Comparison of ENCODE assay signal across 17 mouse cellular contexts in genomic region chr10:127985601-127986000, GRCm38 (mm10). TPM values are rescaled to one million over a fixed set of nuclear protein-coding genes. Genes with fewer than 3 reads are reported as not detected.
A peak's percentile ranks its signal among the peaks of the same experiment; 100 is the strongest.
DNase-seq lines count a peak whose midpoint lies in the region; ATAC-seq and TF ChIP-seq lines count a peak whose summit lies in the region.
"Had no signal": no experiment of that assay in that cellular context is flagged by ENCODE, and none has a peak within 500 bp of the region (broad histone marks: within the 10 kb centered on the region; RNA-seq: fewer than 3 reads in every experiment).

No protein-coding gene starts in this region.

- no peaks in the 10 kb centered on the region for H3K36me3 ChIP-seq in forebrain, postnatal 0 days (ENCODE audit: insufficient read depth)
- no peaks in the 10 kb centered on the region for H3K36me3 ChIP-seq in midbrain, embryonic 12.5 days

- H3K9ac ChIP-seq in forebrain, postnatal 0 days: no peak overlapping the region
- H3K9ac ChIP-seq in midbrain, embryonic 12.5 days (replicated peaks): no peak overlapping the region

- H3K27ac ChIP-seq in left cerebral cortex, adult 2 months: no peak overlapping the region
- no peak overlapping the region for H3K27ac ChIP-seq in forebrain, postnatal 0 days (ENCODE audit: low read depth, low read length)
- H3K27ac ChIP-seq in midbrain, embryonic 12.5 days (replicated peaks): peak overlapping the region; percentile 75

- intact Hi-C loops in left cerebral cortex, postnatal 4 days (cut with DNase I): no loop called here
- intact Hi-C loops in left cerebral cortex, adult 2 months (cut with DNase I): no loop called here

- H3K27me3 ChIP-seq in forebrain, postnatal 0 days (ENCODE audit: insufficient read depth, low read length): no peaks in the 10 kb centered on the region
- H3K27me3 ChIP-seq in midbrain, embryonic 12.5 days: no peaks in the 10 kb centered on the region

- no peak for TF ChIP-seq CTCF in left cerebral cortex, adult 2 months (IDR thresholded peaks at IDR 0.05)
- no peak for TF ChIP-seq CTCF in forebrain, postnatal 0 days (IDR thresholded peaks at IDR 0.05; ENCODE audit: low read depth)

- no peak overlapping the region for H3K4me2 ChIP-seq in forebrain, postnatal 0 days (ENCODE audit: low read depth)
- peak overlapping the region; percentile 28 for H3K4me2 ChIP-seq in midbrain, embryonic 12.5 days (replicated peaks)

- peak; percentile 3 for DNase-seq in left cerebral cortex, postnatal 4 days
- DNase-seq in left cerebral cortex, adult 2 months (ENCODE audit: extremely low spot score in 1 of 2, low spot score in 2 of 2): no peak
- DNase-seq in embryo, embryonic 10.5 days (ENCODE audit: low spot score): peak; percentile 68
- no peak for DNase-seq in forebrain, postnatal 0 days
- DNase-seq in cerebellum, postnatal 36 days: no peak
- no peak for DNase-seq in thymus, postnatal 10 days (ENCODE audit: low spot score in 2 of 2)
- DNase-seq in left cerebral cortex, adult 11 months (ENCODE audit: low spot score): no peak
- DNase-seq: cerebellum, adult 18-20 months; kidney, adult 2 months; lung, postnatal 36 days; right cerebral cortex, postnatal 25 days had no signal

- no peak overlapping the region for H3K4me3 ChIP-seq in left cerebral cortex, adult 2 months
- H3K4me3 ChIP-seq in forebrain, postnatal 0 days (ENCODE audit: low read depth, low read length): no peak overlapping the region
- H3K4me3 ChIP-seq in midbrain, embryonic 12.5 days: no peak overlapping the region
- H3K4me3 ChIP-seq: erythroblast, embryonic 14.5 days had no signal

- H3K9me3 ChIP-seq in forebrain, postnatal 0 days (ENCODE audit: low read length): no peaks in the 10 kb centered on the region
- no peaks in the 10 kb centered on the region for H3K9me3 ChIP-seq in midbrain, embryonic 12.5 days

- WGBS in forebrain, postnatal 0 days: 8% methylated on average over 8 of the region's 8 CpGs
- 9% methylated on average over 8 of the region's 8 CpGs for WGBS in midbrain, embryonic 12.5 days

- no peaks in the 10 kb centered on the region for H3K4me1 ChIP-seq in forebrain, postnatal 0 days (ENCODE audit: insufficient read depth)
- H3K4me1 ChIP-seq in midbrain, embryonic 12.5 days: peaks cover 20% of the 10 kb centered on the region

- ATAC-seq in forebrain, postnatal 0 days: peak; percentile 12; the same call in 1 of the 2 replicates
- peak; percentile 73 for ATAC-seq in midbrain, embryonic 12.5 days (ENCODE audit: low FRiP score, low read depth)

RNA-seq across cellular contexts. Expression of gene Hsd17b6, which starts 21.8 kb away (rescaled TPM):
- not detected for total RNA-seq in left cerebral cortex, postnatal 4 days (2021)
- total RNA-seq in left cerebral cortex, adult 2 months (2021): not detected
- not detected in 2 replicates for total RNA-seq in forebrain, postnatal 0 days (2014; rRNA removed)
- polyA plus RNA-seq in forebrain, postnatal 0 days (2015; fragmentation: Nextera tagmentation; extraction: Ambion mirVana): not detected in 2 replicates
- not detected in 2 replicates for polyA plus RNA-seq in midbrain, embryonic 12.5 days (2016; fragmentation: Nextera tagmentation; extraction: Ambion mirVana)
- total RNA-seq: monocyte, adult 5-6 weeks had no signal
- polyA plus RNA-seq: erythroblast, embryonic 14.5 days; gonadal fat pad, adult 2 months; heart, embryonic 14.5 days; kidney, adult 2 months; limb, embryonic 14.5 days had no signal

RNA-seq across cellular contexts. Expression of gene Prim1, which starts 29.4 kb away (rescaled TPM):
- 10 to 100 TPM; 19.9 to 23.8 TPM for total RNA-seq in left cerebral cortex, postnatal 4 days (2021)
- 1 to 10 TPM; 7.9 to 8.1 TPM for total RNA-seq in left cerebral cortex, adult 2 months (2021)
- total RNA-seq in forebrain, postnatal 0 days (2014; rRNA removed): 22.9 and 33.2 TPM in 2 replicates
- 35.5 and 37.3 TPM in 2 replicates for polyA plus RNA-seq in forebrain, postnatal 0 days (2015; fragmentation: Nextera tagmentation; extraction: Ambion mirVana)
- polyA plus RNA-seq in midbrain, embryonic 12.5 days (2016; fragmentation: Nextera tagmentation; extraction: Ambion mirVana): 72.6 and 76.9 TPM in 2 replicates

RNA-seq across cellular contexts. Expression of gene Naca, which starts 49.8 kb away (rescaled TPM):
- 100 to 1,000 TPM; 481 to 496 TPM for total RNA-seq in left cerebral cortex, postnatal 4 days (2021)
- total RNA-seq in left cerebral cortex, adult 2 months (2021): 100 to 1,000 TPM; 310 to 314 TPM
- total RNA-seq in forebrain, postnatal 0 days (2014; rRNA removed): 630 and 780 TPM in 2 replicates
- polyA plus RNA-seq in forebrain, postnatal 0 days (2015; fragmentation: Nextera tagmentation; extraction: Ambion mirVana): 527 and 662 TPM in 2 replicates
- 716 and 742 TPM in 2 replicates for polyA plus RNA-seq in midbrain, embryonic 12.5 days (2016; fragmentation: Nextera tagmentation; extraction: Ambion mirVana)

Comparison
In these comparisons a context has a peak if more than half of its experiments do, and no peak if none do; other contexts are left out.
1. DNase-seq: peak in left cerebral cortex, postnatal 4 days (single experiment) and embryo, embryonic 10.5 days (single experiment); none in left cerebral cortex, adult 2 months (0 of 2), forebrain, postnatal 0 days (single experiment), cerebellum, postnatal 36 days (0 of 2), thymus, postnatal 10 days (0 of 2) and left cerebral cortex, adult 11 months (single experiment).